Mouse (Mus musculus) adrenal gland, adult (tissue): ENCODE measurements around the gene Fam184b.

Experiments
- DNase-seq, 2 experiments: peaks; one replicate each; pipeline ENCODE4 v3.0.0; 2022 to 2023; ENCODE audit warnings: low spot score in 1 of 2; ENCODE audit not compliant: inconsistent age in 2 of 2

Gene Fam184b

GRCm38 (mm10) chr5:45599056-45599455 lies 40.4 kb downstream of the Fam184b start:
- DNase-seq: no peak

- no peak for DNase-seq
These were observed 43.9 kb downstream of the Fam184b start for GRCm38 (mm10) chr5:45595363-45596039.

DNA sequence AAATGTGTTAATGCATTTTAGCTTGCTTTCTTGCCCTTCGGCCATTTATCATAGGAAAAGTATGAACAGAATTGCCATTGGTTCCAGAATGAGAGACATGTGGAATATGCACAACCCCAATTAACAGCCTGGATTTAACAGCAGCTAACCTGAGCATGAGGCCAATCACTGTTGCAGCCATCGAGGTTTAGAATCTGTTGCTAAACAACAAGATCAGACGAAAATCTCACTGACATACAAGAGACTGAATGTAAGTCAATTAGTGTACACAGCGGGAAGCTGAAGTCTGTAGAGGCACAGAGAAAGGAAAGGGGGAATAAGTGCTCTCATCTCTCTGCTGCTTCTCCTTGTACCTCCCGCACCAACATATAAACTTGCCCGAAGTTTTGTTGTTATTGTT lies 46.1 kb downstream of the Fam184b start:
- no peak for DNase-seq

GRCm38 (mm10) chr5:45590094-45590493 lies 49.3 kb downstream of the Fam184b start:
- DNase-seq: no peak

- no peak for DNase-seq
These were observed 54.8 kb downstream of the Fam184b start for GRCm38 (mm10) chr5:45584601-45585000.

DNA sequence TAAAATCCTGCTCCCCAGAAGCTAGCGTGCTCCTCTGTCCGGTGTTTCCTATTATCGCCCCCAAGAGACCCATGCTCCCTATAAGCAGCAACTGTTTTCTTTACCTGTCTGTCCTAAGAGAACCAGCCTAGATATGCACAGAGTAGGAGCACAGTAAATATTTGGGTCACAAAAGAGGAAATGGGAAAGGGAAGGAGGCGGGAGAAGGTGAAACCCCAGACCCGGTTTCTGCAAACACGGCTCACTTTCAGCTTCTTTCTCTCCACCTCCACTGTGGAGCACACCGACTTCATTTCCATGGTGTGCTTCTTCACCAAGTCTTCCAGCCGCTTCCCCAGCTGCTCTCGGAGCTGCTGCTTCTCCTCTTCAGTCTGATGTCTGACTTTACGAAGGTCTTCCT lies 59.1 kb downstream of the Fam184b start:
- no peak for DNase-seq

DNA sequence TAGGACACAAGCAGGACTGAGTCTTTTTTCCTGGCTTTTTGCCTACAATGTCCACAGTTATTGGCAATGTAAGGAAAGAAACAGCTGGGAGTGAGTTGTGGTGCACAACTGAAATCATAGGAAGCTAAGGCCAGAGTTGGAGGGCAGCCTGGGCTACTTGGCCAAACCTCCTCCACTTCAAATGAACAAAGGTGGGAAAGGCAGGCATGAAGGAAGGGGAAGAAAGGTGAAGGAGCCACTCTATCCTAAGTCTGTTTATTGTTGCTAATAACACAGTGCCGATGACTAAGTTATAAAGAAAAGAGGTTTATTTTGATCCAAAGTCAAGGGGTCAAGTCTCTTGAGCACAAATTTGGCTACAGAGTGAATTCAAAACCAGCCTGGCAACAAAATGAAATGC lies 62.0 kb downstream of the Fam184b start:
- DNase-seq: peak in 1 of 2 experiments; percentile 29

GRCm38 (mm10) chr5:45576716-45577115 lies 62.7 kb downstream of the Fam184b start:
- DNase-seq: no peak

DNA sequence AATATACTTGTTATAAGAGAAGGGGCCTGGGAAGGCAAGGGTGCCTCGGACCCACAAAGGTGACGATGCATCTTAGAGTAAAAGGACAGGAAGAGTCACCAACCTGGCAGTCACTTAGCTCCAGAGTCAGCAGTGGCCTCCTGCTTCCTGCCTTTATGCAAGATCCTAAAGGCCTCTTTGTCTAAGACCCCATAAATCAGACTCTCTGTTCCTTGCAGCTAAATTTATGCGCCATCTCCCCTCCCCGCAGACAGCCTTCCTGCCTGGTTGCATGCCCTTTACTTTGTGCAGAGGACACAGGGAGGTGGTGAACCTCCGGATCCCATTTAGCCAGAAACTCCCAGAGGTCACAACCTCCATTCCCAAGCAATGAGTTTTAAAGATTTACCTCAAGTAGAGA lies 66.6 kb downstream of the Fam184b start:
- peak; percentile 26 to 39 for DNase-seq

- no peak for DNase-seq
These were observed 73.6 kb downstream of the Fam184b start for GRCm38 (mm10) chr5:45565829-45566228.

- peak in 1 of 2 experiments; percentile 7 for DNase-seq
These were observed 75.4 kb downstream of the Fam184b start for GRCm38 (mm10) chr5:45564054-45564453.

DNA sequence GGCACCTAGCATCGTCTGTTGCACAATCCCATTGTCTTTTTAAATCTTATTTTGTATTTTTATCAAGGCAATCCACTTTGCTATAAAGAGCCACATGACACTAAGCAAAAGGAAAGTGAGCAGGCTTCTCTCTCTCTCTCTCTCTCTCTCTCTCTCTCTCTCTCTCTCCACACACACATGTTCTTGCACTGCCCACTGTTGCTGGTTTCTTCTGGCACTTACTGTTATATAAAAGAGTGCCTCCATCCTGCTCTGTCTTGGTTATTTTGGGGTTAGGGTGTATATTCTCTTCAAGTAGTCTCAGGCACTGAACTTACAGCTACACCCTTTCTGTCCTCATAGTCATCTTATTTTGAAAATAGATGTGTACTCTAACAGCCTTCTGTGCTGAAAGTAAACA lies 89.8 kb downstream of the Fam184b start:
- no peak for DNase-seq

DNA sequence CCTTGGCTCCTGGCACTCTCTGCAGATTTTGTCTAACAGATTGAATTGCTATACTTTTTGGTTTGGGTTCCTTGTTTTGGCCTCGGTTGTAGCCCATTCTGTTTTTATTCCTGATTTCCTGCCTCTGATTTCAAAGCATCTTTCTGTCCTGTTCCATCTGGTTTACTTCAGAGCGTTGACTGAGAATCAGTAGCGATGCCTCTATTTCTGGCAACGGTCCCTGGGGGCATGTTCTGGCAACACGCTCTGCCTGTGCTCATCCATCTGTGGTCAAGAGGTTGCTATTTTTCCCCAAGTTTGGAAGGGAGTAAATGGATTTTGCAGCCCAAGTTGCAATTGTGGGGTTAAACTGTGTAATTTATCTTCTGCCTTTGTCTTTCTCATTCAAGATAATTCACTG lies 96.0 kb downstream of the Fam184b start:
- peak; percentile 32 to 60 for DNase-seq

GRCm38 (mm10) chr5:45539502-45539901 lies 99.9 kb downstream of the Fam184b start:
- no peak for DNase-seq

- no peak for DNase-seq
These were observed 104.2 kb downstream of the Fam184b start for GRCm38 (mm10) chr5:45535177-45535576.

DNA sequence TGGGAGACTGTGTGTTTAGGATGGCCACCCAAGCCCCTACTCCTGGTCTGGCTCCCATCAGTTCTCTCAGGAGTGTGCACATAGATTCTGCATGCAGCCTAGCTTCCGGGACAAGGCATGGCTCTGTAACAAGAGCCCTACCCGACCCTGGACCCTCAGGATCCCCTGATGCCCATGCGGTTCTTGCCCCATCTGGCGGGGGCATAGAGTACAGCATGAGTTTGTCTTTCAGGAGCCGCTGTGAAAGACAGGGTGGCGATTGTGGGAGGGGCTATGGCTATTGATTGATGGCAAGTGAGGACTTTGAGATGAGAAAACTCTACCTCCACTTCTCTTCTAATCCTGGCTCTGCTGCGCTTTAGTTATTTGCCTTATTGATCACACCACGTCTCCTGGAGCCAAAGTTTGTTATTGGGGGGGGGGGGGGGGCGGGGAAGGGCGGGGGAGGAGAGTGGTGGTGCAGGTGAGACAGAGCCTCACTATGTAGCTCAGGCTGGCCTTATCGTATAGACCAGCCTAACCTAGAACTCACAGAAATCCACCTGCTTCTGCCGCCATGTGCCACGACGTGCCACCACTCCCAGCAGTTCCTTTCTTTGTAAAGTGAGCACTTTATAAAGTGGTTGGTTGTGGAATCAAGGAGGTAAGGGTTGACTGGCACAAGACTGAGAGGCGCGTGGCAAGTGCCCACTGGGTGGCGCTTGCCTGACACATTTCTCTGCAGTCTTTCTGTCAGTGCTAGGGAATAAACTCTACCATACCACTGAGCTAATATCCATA lies 104.9 kb downstream of the Fam184b start:
- DNase-seq: peak; percentile 45 to 80

DNA sequence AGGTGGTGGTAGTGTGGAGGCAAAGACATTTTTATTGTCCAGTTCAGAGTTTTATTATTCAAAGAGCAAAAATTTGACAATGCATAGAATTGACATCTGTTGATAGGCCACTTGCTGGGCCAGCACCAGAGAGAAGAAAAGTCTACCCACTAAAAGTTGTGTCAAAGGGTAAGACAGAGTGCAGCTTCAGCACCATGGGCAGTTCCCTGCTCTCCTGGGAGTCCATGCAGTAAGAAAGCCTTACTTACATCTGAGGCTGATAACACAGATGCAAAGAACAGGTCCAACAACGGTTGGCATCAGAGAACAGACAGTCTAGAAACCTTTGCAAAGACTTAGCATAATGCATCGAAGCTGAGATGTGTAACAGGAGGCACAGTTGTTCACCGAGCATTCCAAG lies 109.7 kb downstream of the Fam184b start:
- peak in 1 of 2 experiments; percentile 49 for DNase-seq

GRCm38 (mm10) chr5:45526338-45526737 lies 113.1 kb downstream of the Fam184b start:
- DNase-seq: no peak

DNA sequence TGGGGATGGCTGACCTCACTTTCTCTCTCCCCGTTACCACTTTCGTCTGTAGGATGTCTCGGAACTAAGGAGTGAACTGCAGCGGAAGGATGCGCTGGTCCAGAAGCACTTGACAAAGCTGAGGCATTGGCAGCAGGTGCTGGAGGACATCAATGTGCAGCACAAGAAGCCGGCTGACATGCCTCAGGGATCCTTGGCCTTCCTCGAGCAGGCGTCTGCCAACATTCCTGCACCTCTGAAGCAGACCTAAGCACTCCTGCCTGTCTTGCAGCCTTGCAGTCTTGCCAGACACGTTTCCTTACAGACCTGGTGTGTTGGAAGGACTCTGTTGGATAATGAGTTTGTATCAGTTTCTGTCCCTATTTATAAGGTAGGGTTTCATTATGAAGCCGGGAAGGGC lies 114.3 kb downstream of the Fam184b start:
- DNase-seq: no peak

GRCm38 (mm10) chr5:45521601-45522000 lies 117.8 kb downstream of the Fam184b start:
- no peak for DNase-seq

- no peak for DNase-seq
These were observed 118.7 kb downstream of the Fam184b start for GRCm38 (mm10) chr5:45520809-45521110.

- DNase-seq: peak; percentile 95 to 98
These were observed 119.2 kb downstream of the Fam184b start, which contains the start of gene Med28 for GRCm38 (mm10) chr5:45519960-45520808. Med28 (plus strand) TSS chr5:45520229.
